Mouse (Mus musculus) testis, adult 2 months (tissue): ENCODE data around the gene Vmn2r124. TPM values are rescaled to one million over a fixed set of nuclear protein-coding genes. Genes with fewer than 3 reads are reported as not detected.
"Not testable (repeated sequence)": the region's sequence is repeated elsewhere in the genome, so short reads cannot be mapped to it uniquely, and the experiment has no call there.

Source experiments
- H3K27ac ChIP-seq: fragments of 200-500 bp; 2 replicates; pipeline ENCODE4 v1.5.1; 2012; ENCODE audit warnings: low read depth, low read length; ENCODE audit not compliant: control insufficient read depth, insufficient read depth
- H3K27me3 ChIP-seq: fragments of 200-500 bp; 2 replicates; pipeline ENCODE4 v1.6.1; 2012; ENCODE audit warnings: mild to moderate bottlenecking, low read length, moderate library complexity; ENCODE audit not compliant: control insufficient read depth, insufficient read depth
- H3K36me3 ChIP-seq: fragments of 200-500 bp; 2 replicates; pipeline ENCODE4 v1.6.1; 2012; ENCODE audit warnings: mild to moderate bottlenecking, low read length; ENCODE audit not compliant: control insufficient read depth, insufficient read depth
- H3K4me1 ChIP-seq: fragments of 200-500 bp; 2 replicates; pipeline ENCODE4 v1.6.1; 2012; ENCODE audit warnings: low read length; ENCODE audit not compliant: control insufficient read depth, insufficient read depth
- H3K4me3 ChIP-seq: fragments of 200-500 bp; 2 replicates; pipeline ENCODE4 v1.5.1; 2012; ENCODE audit warnings: low read depth, mild to moderate bottlenecking, low read length, moderate library complexity, mixed read lengths; ENCODE audit not compliant: control insufficient read depth
- CTCF ChIP-seq: fragments of 200-500 bp; IDR thresholded peaks from 2 replicates; pipeline ENCODE4 v1.5.1; 2012; ENCODE audit warnings: low read depth, mild to moderate bottlenecking, inconsistent platforms, low read length, moderate library complexity; ENCODE audit not compliant: control insufficient read depth, insufficient read depth, insufficient replicate concordance
- POLR2A ChIP-seq: fragments of 200-500 bp; IDR thresholded peaks from 2 replicates; pipeline ENCODE4 v1.6.1; 2012; ENCODE audit warnings: low read depth, mild to moderate bottlenecking, inconsistent platforms, low read length, moderate library complexity; ENCODE audit not compliant: control insufficient read depth
- polyA plus RNA-seq: library from polyadenylated mRNA; depleted of rRNA; stranded (reverse); fragments of >200 nt; gene quantifications from 2 replicates; pipeline ENCODE4 v1.2.3, GENCODE M21; 2012; rRNA removed

Gene Vmn2r124
- polyA plus RNA-seq: not detected in 2 replicates

- H3K27ac ChIP-seq: no peak within 1 kb of the TSS
- H3K4me3 ChIP-seq: no peak within 1 kb of the TSS
- no peaks in the 10 kb centered on the region for H3K36me3 ChIP-seq
- no peaks in the 10 kb centered on the region for H3K27me3 ChIP-seq
- TF ChIP-seq POLR2A (no peak), CTCF (no peak)
- no peaks in the 10 kb centered on the region for H3K4me1 ChIP-seq
These were observed at the start of gene Vmn2r124 for GRCm38 (mm10) chr17:18049124-18049523. TSS of gene Vmn2r124 (plus strand) at chr17:18049424.

- Histone ChIP-seq H3K36me3 (no peaks in the 10 kb centered on the region), H3K27ac (no peak overlapping the region), H3K27me3 (no peaks in the 10 kb centered on the region), H3K4me3 (no peak overlapping the region), H3K4me1 (no peaks in the 10 kb centered on the region)
- TF ChIP-seq POLR2A (no peak), CTCF (no peak)
These were observed 44.5 kb upstream of the Vmn2r124 start for GRCm38 (mm10) chr17:18004752-18005151.

GRCm38 (mm10) chr17:18021433-18021832 is 27.8 kb upstream of the Vmn2r124 start, which contains the start of gene Fpr-rs4:
TSS of gene Fpr-rs4 (plus strand) at chr17:18021733.
- Histone ChIP-seq H3K27ac (no peak within 1 kb of the TSS), H3K4me3 (no peak within 1 kb of the TSS), H3K27me3 (no peaks in the 10 kb centered on the region), H3K36me3 (no peaks in the 10 kb centered on the region), H3K4me1 (no peaks in the 10 kb centered on the region)
- TF ChIP-seq POLR2A (no peak), CTCF (no peak)

- H3K27ac ChIP-seq, H3K4me3 ChIP-seq, H3K36me3 ChIP-seq: not testable (repeated sequence)
These were observed 35.5 kb downstream of the Vmn2r124 start, which contains the start of gene Vmn2r91 for GRCm38 (mm10) chr17:18084716-18085115. TSS of gene Vmn2r91 (plus strand) at chr17:18085016.

GRCm38 (mm10) chr17:18095626-18096025 is 46.4 kb downstream of the Vmn2r124 start:
- not testable (repeated sequence) for H3K4me3 ChIP-seq, H3K36me3 ChIP-seq, H3K27ac ChIP-seq, H3K27me3 ChIP-seq, H3K4me1 ChIP-seq

More at GRCm38 (mm10) chr17:18084716-18085115, 35.5 kb downstream of the Vmn2r124 start, which contains the start of gene Vmn2r91:
- H3K4me1 ChIP-seq, H3K27me3 ChIP-seq: not testable (repeated sequence)

- not testable (repeated sequence) for H3K4me3 ChIP-seq, H3K36me3 ChIP-seq, H3K4me1 ChIP-seq, H3K27ac ChIP-seq, H3K27me3 ChIP-seq
These were observed 53.0 kb downstream of the Vmn2r124 start for GRCm38 (mm10) chr17:18102265-18102664.

Other genes with a start within 250 kb of the Vmn2r124 start
- 148 and 156 TPM in 2 replicates for gene Spaca6, start 222.3 kb upstream of the Vmn2r124 start, polyA plus RNA-seq
- gene Has1, start 194.2 kb upstream of the Vmn2r124 start, polyA plus RNA-seq: not detected in 2 replicates
- not detected in 2 replicates for gene Fpr1, start 165.5 kb upstream of the Vmn2r124 start, polyA plus RNA-seq
- not detected in 2 replicates for gene Fpr2, start 161.6 kb upstream of the Vmn2r124 start, polyA plus RNA-seq
- not detected in 2 replicates for gene Fpr3, start 161.6 kb upstream of the Vmn2r124 start, polyA plus RNA-seq
- gene Fpr-rs4, start 27.7 kb upstream of the Vmn2r124 start, polyA plus RNA-seq: not detected in 2 replicates
- not detected in 2 replicates for gene Vmn2r91, start 35.6 kb downstream of the Vmn2r124 start, polyA plus RNA-seq
- 0.02 and 0.04 TPM in 2 replicates for gene Vmn2r92, start 102.5 kb downstream of the Vmn2r124 start, polyA plus RNA-seq
- not detected in 2 replicates for gene Vmn2r94, start 228.3 kb downstream of the Vmn2r124 start, polyA plus RNA-seq
- not detected in 2 replicates for gene Vmn2r93, start 248.7 kb downstream of the Vmn2r124 start, polyA plus RNA-seq